Mouse (Mus musculus) CH12.LX (cell line): ENCODE results near the gene Pla2g5. TPM values are rescaled to one million over a fixed set of nuclear protein-coding genes. Genes with fewer than 3 reads are reported as not detected.

ENCODE experiments used
- DNase-seq: peaks from one replicate; pipeline ENCODE4 v3.0.0-alpha.2; 2013; ENCODE audit errors: extremely low read depth
- H3K27ac ChIP-seq: 2 replicates; pipeline ENCODE4 v1.5.1; 2012; ENCODE audit warnings: low read depth, mild to moderate bottlenecking, control low read depth, moderate library complexity; ENCODE audit not compliant: insufficient read depth
- H3K27me3 ChIP-seq: replicated peaks from 2 replicates; pipeline ENCODE3; 2012; ENCODE audit warnings: inconsistent platforms
- H3K36me3 ChIP-seq, 2 experiments: replicated peaks in 1 of 2; 2 replicates each; pipeline versions ENCODE3 to v1.6.1; 2012; ENCODE audit warnings: inconsistent platforms in 1 of 2, low read length in 1 of 2, mild to moderate bottlenecking in 1 of 2, mixed read lengths in 1 of 2, moderate library complexity in 1 of 2; ENCODE audit not compliant: control insufficient read depth in 1 of 2, insufficient read depth in 1 of 2
- H3K4me1 ChIP-seq, 2 experiments: 2 replicates each; pipeline ENCODE4 v1.6.1; 2012; ENCODE audit warnings: inconsistent platforms in 1 of 2, moderate library complexity in 1 of 2; ENCODE audit not compliant: insufficient read depth in 2 of 2, control insufficient read depth in 1 of 2
- H3K4me2 ChIP-seq: 2 replicates; pipeline ENCODE4 v1.6.1; 2012; ENCODE audit warnings: low read depth, mild to moderate bottlenecking, control low read depth; ENCODE audit not compliant: poor library complexity, insufficient read depth, severe bottlenecking
- H3K4me3 ChIP-seq, 3 experiments: fragments of 150-350 bp in 1 of 3; sonication (generic) in 1 of 3; replicated peaks in 1 of 3; 2 replicates each; pipeline versions ENCODE3 to v1.5.1; 2011 to 2012; ENCODE audit warnings: low read depth in 2 of 3, low read length in 2 of 3, mild to moderate bottlenecking in 2 of 3, moderate library complexity in 2 of 3, control low read depth in 1 of 3, improper control_type of control experiment in 1 of 3, inconsistent platforms in 1 of 3, mixed read lengths in 1 of 3; ENCODE audit not compliant: poor library complexity in 1 of 3
- H3K79me2 ChIP-seq: replicated peaks from 2 replicates; pipeline ENCODE4 v1.6.1; 2012; ENCODE audit warnings: mild to moderate bottlenecking, moderate library complexity; ENCODE audit not compliant: control insufficient read depth, poor library complexity, insufficient read depth, severe bottlenecking; ENCODE audit errors: extremely low read depth
- H3K9ac ChIP-seq: 2 replicates; pipeline ENCODE4 v1.6.1; 2012; ENCODE audit warnings: low read depth, mild to moderate bottlenecking, control low read depth, moderate library complexity; ENCODE audit not compliant: insufficient read depth
- H3K9me3 ChIP-seq: replicated peaks from 2 replicates; pipeline ENCODE3; 2012; ENCODE audit warnings: low read length, inconsistent platforms, mixed read lengths
- BHLHE40 ChIP-seq: IDR thresholded peaks from 2 replicates; pipeline ENCODE4 v1.6.1; 2011; ENCODE audit warnings: mild to moderate bottlenecking, low read depth, low read length, improper control_type of control experiment
- CHD1 ChIP-seq: IDR thresholded peaks from 2 replicates; pipeline ENCODE4 v1.6.1; 2012; ENCODE audit warnings: low read depth, low read length, improper control_type of control experiment, inconsistent platforms
- CHD2 ChIP-seq: IDR thresholded peaks from 2 replicates; pipeline ENCODE4 v1.6.1; 2011; ENCODE audit warnings: low read length, improper control_type of control experiment
- CTCF ChIP-seq, 2 experiments: IDR thresholded peaks in 1 of 2; conservative IDR thresholded peaks in 1 of 2; 2 replicates each; pipeline ENCODE4 v1.5.1; 2011 to 2012; ENCODE audit warnings: low read depth in 2 of 2, low read length in 2 of 2, improper control_type of control experiment in 1 of 2, inconsistent platforms in 1 of 2, mild to moderate bottlenecking in 1 of 2, moderate library complexity in 1 of 2
- E2F4 ChIP-seq: IDR thresholded peaks from 2 replicates; pipeline ENCODE4 v1.6.1; 2011; ENCODE audit warnings: low read depth, low read length, improper control_type of control experiment; ENCODE audit not compliant: insufficient replicate concordance
- ELF1 ChIP-seq: IDR thresholded peaks from 2 replicates; pipeline ENCODE4 v1.6.1; 2014; ENCODE audit warnings: low read depth, mild to moderate bottlenecking, inconsistent platforms, low read length, improper control_type of control experiment
- EP300 ChIP-seq: IDR thresholded peaks from 2 replicates; pipeline ENCODE4 v1.6.1; 2011; ENCODE audit warnings: low read length, improper control_type of control experiment
- ETS1 ChIP-seq: conservative IDR thresholded peaks from 2 replicates; pipeline ENCODE4 v1.6.1; 2012; ENCODE audit warnings: low read depth, mild to moderate bottlenecking, inconsistent platforms, low read length, improper control_type of control experiment, moderate library complexity
- GABPA ChIP-seq: IDR thresholded peaks from 2 replicates; pipeline ENCODE4 v1.6.1; 2012; ENCODE audit warnings: low read depth, low read length, improper control_type of control experiment, inconsistent platforms; ENCODE audit not compliant: insufficient replicate concordance
- JUN ChIP-seq: IDR thresholded peaks from 2 replicates; pipeline ENCODE4 v1.6.1; 2011; ENCODE audit warnings: low read depth, mild to moderate bottlenecking, low read length, improper control_type of control experiment, moderate library complexity; ENCODE audit not compliant: insufficient read depth
- KAT2A ChIP-seq: IDR thresholded peaks from 2 replicates; pipeline ENCODE4 v1.6.1; 2012; ENCODE audit warnings: low read length, improper control_type of control experiment, inconsistent platforms; ENCODE audit not compliant: insufficient replicate concordance
- MAFK ChIP-seq: IDR thresholded peaks from 2 replicates; pipeline ENCODE4 v1.6.1; 2011; ENCODE audit warnings: low read length, improper control_type of control experiment; ENCODE audit not compliant: insufficient replicate concordance
- MAX ChIP-seq: IDR thresholded peaks from 2 replicates; pipeline ENCODE4 v1.6.1; 2011; ENCODE audit warnings: low read length, improper control_type of control experiment
- MAZ ChIP-seq: IDR thresholded peaks from 2 replicates; pipeline ENCODE4 v1.6.1; 2012; ENCODE audit warnings: low read depth, mild to moderate bottlenecking, inconsistent platforms, low read length, improper control_type of control experiment, moderate library complexity
- MEF2A ChIP-seq: IDR thresholded peaks from 2 replicates; pipeline ENCODE4 v1.6.1; 2014; ENCODE audit warnings: low read depth, mild to moderate bottlenecking, inconsistent platforms, low read length, improper control_type of control experiment, borderline replicate concordance
- MXI1 ChIP-seq: IDR thresholded peaks from 2 replicates; pipeline ENCODE4 v1.6.1; 2011; ENCODE audit warnings: mild to moderate bottlenecking, low read depth, low read length, improper control_type of control experiment
- MYC ChIP-seq: IDR thresholded peaks from 2 replicates; pipeline ENCODE4 v1.6.1; 2011; ENCODE audit warnings: low read depth, mild to moderate bottlenecking, improper control_type of control experiment, low read length
- NELFE ChIP-seq: IDR thresholded peaks from 2 replicates; pipeline ENCODE4 v1.6.1; 2011; ENCODE audit warnings: low read depth, low read length, improper control_type of control experiment
- NRF1 ChIP-seq: IDR thresholded peaks from 2 replicates; pipeline ENCODE4 v1.6.1; 2014; ENCODE audit warnings: low read depth, mild to moderate bottlenecking, inconsistent platforms, low read length, improper control_type of control experiment, moderate library complexity
- PAX5 ChIP-seq: IDR thresholded peaks from 2 replicates; pipeline ENCODE4 v1.6.1; 2012; ENCODE audit warnings: low read length, inconsistent platforms, mixed read lengths
- POLR2A ChIP-seq: IDR thresholded peaks from 2 replicates; pipeline ENCODE4 v1.6.1; 2011; ENCODE audit warnings: low read depth, mild to moderate bottlenecking, improper control_type of control experiment, low read length
- RAD21 ChIP-seq: IDR thresholded peaks from 2 replicates; pipeline ENCODE4 v1.6.1; 2011; ENCODE audit warnings: low read depth, mild to moderate bottlenecking, low read length, improper control_type of control experiment, moderate library complexity
- RCOR1 ChIP-seq: conservative IDR thresholded peaks from 2 replicates; pipeline ENCODE4 v1.6.1; 2012; ENCODE audit warnings: low read depth, mild to moderate bottlenecking, inconsistent platforms, low read length, improper control_type of control experiment
- SIN3A ChIP-seq: IDR thresholded peaks from 2 replicates; pipeline ENCODE4 v1.6.1; 2012; ENCODE audit warnings: low read length, improper control_type of control experiment, inconsistent platforms
- SMC3 ChIP-seq: IDR thresholded peaks from 2 replicates; pipeline ENCODE4 v1.6.1; 2011; ENCODE audit warnings: low read depth, low read length, improper control_type of control experiment
- TCF12 ChIP-seq: IDR thresholded peaks from 2 replicates; pipeline ENCODE4 v1.6.1; 2014; ENCODE audit warnings: low read depth, mild to moderate bottlenecking, inconsistent platforms, low read length, improper control_type of control experiment
- UBTF ChIP-seq: IDR thresholded peaks from 2 replicates; pipeline ENCODE4 v1.6.1; 2012; ENCODE audit warnings: low read depth, mild to moderate bottlenecking, inconsistent platforms, low read length, improper control_type of control experiment, moderate library complexity
- USF2 ChIP-seq: conservative IDR thresholded peaks from 2 replicates; pipeline ENCODE4 v1.6.1; 2011; ENCODE audit warnings: low read depth, low read length, improper control_type of control experiment
- ZC3H11A ChIP-seq: IDR thresholded peaks from 2 replicates; pipeline ENCODE4 v1.6.1; 2012; ENCODE audit warnings: low read depth, mild to moderate bottlenecking, inconsistent platforms, low read length, improper control_type of control experiment
- ZKSCAN1 ChIP-seq: IDR thresholded peaks from 2 replicates; pipeline ENCODE4 v1.6.1; 2012; ENCODE audit warnings: low read depth, inconsistent platforms, low read length, improper control_type of control experiment, borderline replicate concordance
- ZMIZ1 ChIP-seq: IDR thresholded peaks from 2 replicates; pipeline ENCODE4 v1.6.1; 2012; ENCODE audit warnings: low read depth, mild to moderate bottlenecking, inconsistent platforms, low read length, improper control_type of control experiment
- ZNF384 ChIP-seq: IDR thresholded peaks from 2 replicates; pipeline ENCODE4 v1.6.1; 2012; ENCODE audit warnings: low read depth, low read length, improper control_type of control experiment, inconsistent platforms
- dilution Hi-C: fragments of 300-500 bp; cut with MboI; formaldehyde crosslinking; loops from 2 replicates; pipeline ENCODE4 v1.14.3; 2020; ENCODE audit warnings: low sequenced_read_pairs; ENCODE audit not compliant: extremely low pct_unique_long_range_greater_than_20kb, extremely low pct_ligation_motif_present
- in situ Hi-C: fragments of 300-500 bp; cut with MboI; formaldehyde crosslinking; loops from 3 replicates; pipeline ENCODE4 v1.14.3; 2019; ENCODE audit warnings: low sequenced_read_pairs, low pct_ligation_motif_present, low pct_unique_long_range_greater_than_20kb, mixed read lengths
- polyA plus RNA-seq: library from polyadenylated mRNA; unstranded; fragments of >175 nt; gene quantifications from 2 replicates; pipeline ENCODE4 v1.2.1, GENCODE M21; 2012; ENCODE audit warnings: low read depth; ENCODE audit not compliant: insufficient read length
- total RNA-seq, 2 experiments: library from RNA; depleted of rRNA; stranded (reverse); fragments of 300-350 nt in 1 of 2; fragments of >200 nt in 1 of 2; gene quantifications; 2 replicates each; pipeline ENCODE4 v1.2.3; 2012 to 2014

Gene Pla2g5
- total and polyA plus RNA-seq, 3 experiments, result 0.53 to 0.68 TPM; not detected in 1

DNA sequence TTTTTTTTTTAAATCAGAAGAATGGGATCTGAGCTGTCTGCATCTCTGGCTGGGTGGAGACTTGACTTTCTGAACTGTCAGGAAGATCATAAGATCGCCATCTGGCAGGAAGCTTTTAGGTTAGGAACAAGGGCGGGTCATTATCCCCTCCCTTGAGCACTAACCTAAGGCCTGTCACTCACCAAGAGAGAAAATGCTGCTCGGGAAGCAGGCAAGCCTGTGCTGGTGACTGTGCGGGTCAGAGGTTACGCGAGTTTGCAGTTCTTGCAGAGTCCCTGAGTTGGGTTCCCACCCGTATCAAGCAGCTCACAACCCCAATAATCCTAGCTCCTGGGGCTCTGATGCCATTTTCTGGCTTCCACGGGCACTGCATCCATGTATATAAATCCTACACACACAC, 5.4 kb upstream of the Pla2g5 start:
- no peak for TF ChIP-seq CHD2
- no peak for TF ChIP-seq TCF12
- H3K36me3 ChIP-seq, result no peaks in the 10 kb centered on the region

DNA sequence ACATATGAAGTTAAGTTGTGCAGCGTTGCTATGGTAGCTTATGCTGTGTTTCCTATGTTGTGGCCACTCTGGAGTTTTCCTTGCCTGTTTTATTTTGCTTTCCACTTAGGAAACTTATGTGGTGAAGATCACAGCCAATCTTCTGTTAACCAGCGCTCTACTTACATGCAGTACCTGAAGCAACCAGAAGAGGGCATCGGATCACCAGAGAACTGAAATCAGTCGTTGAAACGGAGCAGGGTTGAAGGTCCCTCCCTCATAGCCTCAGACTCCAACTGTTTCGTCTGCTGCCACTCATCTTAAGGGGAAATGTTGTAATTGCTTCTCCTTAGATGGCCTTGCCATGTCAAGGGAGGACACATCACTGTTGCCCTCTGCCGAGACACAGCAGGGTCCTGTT, 3.1 kb upstream of the Pla2g5 start:
- Histone ChIP-seq H3K4me1 (peaks cover 4 to 5% of the 10 kb centered on the region in 2 experiments; a peak in 3 of 4 replicates), H3K27ac (no peak overlapping the region), H3K4me2 (peak overlapping the region; percentile 57), H3K9me3 (peaks cover 7% of the 10 kb centered on the region), H3K79me2 (no peaks in the 10 kb centered on the region), H3K27me3 (peaks cover 80% of the 10 kb centered on the region), H3K4me3 (no peak overlapping the region), H3K36me3 (no peaks in the 10 kb centered on the region), H3K9ac (no peak overlapping the region)
- peak; percentile 77 for DNase-seq
- dilution Hi-C loops, result no loop called here
- in situ Hi-C loops, result no loop called here
- TF ChIP-seq MAX, result no peak
- no peak for TF ChIP-seq MEF2A
- peak; percentile 83 for TF ChIP-seq SMC3
- TF ChIP-seq GABPA, result no peak
- no peak for TF ChIP-seq CHD2
- TF ChIP-seq ELF1, result no peak
- TF ChIP-seq UBTF, result no peak
- no peak for TF ChIP-seq TCF12
- 0 out of 2 replicates have a peak, but pooled peaks have one; percentile 29 for TF ChIP-seq SIN3A
- TF ChIP-seq PAX5, result no peak
- TF ChIP-seq EP300, result no peak
- no peak for TF ChIP-seq MYC
- TF ChIP-seq KAT2A, result no peak
- TF ChIP-seq NELFE, result no peak
- TF ChIP-seq RCOR1, result no peak
- TF ChIP-seq RAD21, result peak; percentile 73
- TF ChIP-seq BHLHE40, result no peak
- TF ChIP-seq JUN, result no peak
- TF ChIP-seq MXI1, result no peak
- no peak for TF ChIP-seq ETS1
- no peak for TF ChIP-seq NRF1
- no peak for TF ChIP-seq POLR2A
- TF ChIP-seq ZNF384, result no peak
- TF ChIP-seq MAZ, result no peak
- no peak for TF ChIP-seq ZKSCAN1
- no peak for TF ChIP-seq E2F4
- TF ChIP-seq CTCF (conservative IDR thresholded peaks at IDR 0.05 in 1 of 2, IDR thresholded peaks at IDR 0.05 in 1 of 2; ENCODE audit: low read depth in 2 of 2, low read length in 2 of 2), result peak; percentile 85 to 89
- no peak for TF ChIP-seq ZMIZ1
- TF ChIP-seq MAFK, result no peak
- no peak for TF ChIP-seq USF2
- peak; percentile 15; the same call in 1 of the 2 replicates for TF ChIP-seq ZC3H11A
- no peak for TF ChIP-seq CHD1

More for the DNA sequence above, 5.4 kb upstream of the Pla2g5 start:
- no peak for DNase-seq
- no peak overlapping the region for H3K27ac ChIP-seq
- H3K4me2 ChIP-seq, result no peak overlapping the region
- no peaks in the 10 kb centered on the region for H3K79me2 ChIP-seq
- peaks cover 74% of the 10 kb centered on the region for H3K27me3 ChIP-seq
- peaks cover 4 to 5% of the 10 kb centered on the region in 2 experiments; a peak in 3 of 4 replicates for H3K4me1 ChIP-seq
- in situ Hi-C loops, result no loop called here
- no peak overlapping the region for H3K9ac ChIP-seq
- dilution Hi-C loops, result no loop called here
- H3K4me3 ChIP-seq, result no peak overlapping the region
- peaks cover 7% of the 10 kb centered on the region for H3K9me3 ChIP-seq
